In genomic region chr3:145292337-145293134, GRCm38 (mm10) we compare ENCODE assay signal across 8 mouse cellular contexts. TPM values are rescaled to one million over a fixed set of nuclear protein-coding genes. Genes with fewer than 3 reads are reported as not detected.
DNase-seq lines count a peak whose midpoint lies in the region; ATAC-seq lines count a peak whose summit lies in the region.

Gene Col24a1, plus strand, starts transcription at chr3:145292472.

- peaks cover 23% of the 10 kb centered on the region for H3K27me3 ChIP-seq in heart, embryonic 10.5 days (ENCODE audit: insufficient read depth, poor library complexity, severe bottlenecking)
- peaks cover 4% of the 10 kb centered on the region; the same call in 1 of the 2 replicates for H3K27me3 ChIP-seq in midbrain, embryonic 16.5 days (ENCODE audit: control insufficient read depth, insufficient read depth, low read depth, low read length)

- peaks cover 21% of the 10 kb centered on the region for H3K4me1 ChIP-seq in heart, embryonic 10.5 days
- H3K4me1 ChIP-seq in brown adipose tissue, adult 24 weeks (ENCODE audit: control insufficient read depth, insufficient read depth, insufficient read length, low read length): no peaks in the 10 kb centered on the region; the same call in 1 of the 2 replicates
- peaks cover 13% of the 10 kb centered on the region for H3K4me1 ChIP-seq in midbrain, embryonic 16.5 days (ENCODE audit: control insufficient read depth, insufficient read depth, low read length)

- intact Hi-C loops in left cerebral cortex, postnatal 36 days (cut with DNase I): no loop called here

- H3K36me3 ChIP-seq in heart, embryonic 10.5 days: no peaks in the 10 kb centered on the region
- no peaks in the 10 kb centered on the region for H3K36me3 ChIP-seq in midbrain, embryonic 16.5 days (ENCODE audit: control insufficient read depth, insufficient read depth, low read length)

- no peaks in the 10 kb centered on the region for H3K9me3 ChIP-seq in heart, embryonic 10.5 days
- no peaks in the 10 kb centered on the region for H3K9me3 ChIP-seq in midbrain, embryonic 16.5 days (replicated peaks; ENCODE audit: control insufficient read depth, low read length, poor library complexity, severe bottlenecking)

- peak; percentile 75 for DNase-seq in heart, embryonic 10.5 days (ENCODE audit: low spot score)
- no peak for DNase-seq in heart, adult 8-10 months (ENCODE audit: low spot score)
- peak in 1 of 2 experiments; percentile 35 for DNase-seq in gastrocnemius, postnatal 4 days (ENCODE audit: low spot score in 2 of 2)
- DNase-seq in left cerebral cortex, postnatal 36 days (ENCODE audit: low spot score in 2 of 2): peak; percentile 18 to 26
- DNase-seq in adrenal gland, adult 2 months: no peak

- peak within 1 kb of the TSS; percentile 62 for H3K4me3 ChIP-seq in heart, embryonic 10.5 days
- peak within 1 kb of the TSS; percentile 5; the same call in 1 of the 2 replicates for H3K4me3 ChIP-seq in brown adipose tissue, adult 24 weeks (ENCODE audit: insufficient read depth, low read depth, low read length)
- H3K4me3 ChIP-seq in midbrain, embryonic 16.5 days (ENCODE audit: low read depth, low read length): peak within 1 kb of the TSS; percentile 33

- H3K9ac ChIP-seq in midbrain, embryonic 16.5 days (ENCODE audit: low read depth, low read length): peak within 1 kb of the TSS; percentile 55

- H3K4me2 ChIP-seq in midbrain, embryonic 16.5 days (ENCODE audit: low read length): peak within 1 kb of the TSS; percentile 69

- peak within 1 kb of the TSS; percentile 60 for H3K27ac ChIP-seq in heart, embryonic 10.5 days
- H3K27ac ChIP-seq in brown adipose tissue, adult 24 weeks (replicated peaks; ENCODE audit: low read depth, low read length): no peak within 1 kb of the TSS
- H3K27ac ChIP-seq in midbrain, embryonic 16.5 days (ENCODE audit: low read length): no peak within 1 kb of the TSS

- under 1% methylated on average over 22 of the region's 22 CpGs for WGBS in heart, embryonic 10.5 days
- 2% methylated on average over 22 of the region's 22 CpGs for WGBS in midbrain, embryonic 16.5 days

- ATAC-seq in midbrain, embryonic 16.5 days: peak; percentile 57
- no peak for ATAC-seq in CD4-positive, CD25-positive, alpha-beta regulatory T cell, adult 4 months

RNA-seq across cellular contexts. Expression of gene Col24a1, which starts in this region (rescaled TPM):
- polyA plus RNA-seq in heart, embryonic 10.5 days (2016; fragmentation: Nextera tagmentation; extraction: Ambion mirVana): 0.34 and 0.63 TPM in 2 replicates
- under 1 TPM in 2 of 4 experiments, not detected in 2; 0.06 to 0.16 TPM for total RNA-seq in heart, adult 8-10 months (2022)
- polyA plus RNA-seq in brown adipose tissue, adult 24 weeks (2012; ENCODE audit: insufficient read depth, insufficient read length, missing spikeins): not detected in 2 replicates
- total RNA-seq in gastrocnemius, postnatal 4 days (2021): 10 to 100 TPM; 10.5 to 11.2 TPM
- 1 to 10 TPM; 1.9 to 3.6 TPM for total RNA-seq in left cerebral cortex, postnatal 36 days (2021)
- polyA plus RNA-seq in midbrain, embryonic 16.5 days (2015; fragmentation: Nextera tagmentation; extraction: Ambion mirVana): 0.85 and 1.6 TPM in 2 replicates
- not detected for polyA plus RNA-seq in CD4-positive, CD25-positive, alpha-beta regulatory T cell, adult 4 months (2017; shearing (Covaris generic))
- under 1 TPM in 1 of 2 experiments, not detected in 1; 0.07 TPM for total RNA-seq in adrenal gland, adult 2 months (2021)
- 0.02 TPM in 1 of 2 replicates, not detected in the other for polyA plus RNA-seq in adrenal gland, adult 2 months (2012; rRNA removed)

Comparison
In these comparisons a context has a peak if more than half of its experiments do, and no peak if none do; other contexts are left out.
1. Peak in DNase-seq, H3K4me3 ChIP-seq and H3K27ac ChIP-seq in heart, embryonic 10.5 days; RNA of the gene not detected or under 1 TPM.
2. DNase-seq: peak in left cerebral cortex, postnatal 36 days (2 of 2); none in heart, adult 8-10 months (single experiment) and adrenal gland, adult 2 months (single experiment).
3. H3K4me3 ChIP-seq: peak in every context shown above with its lines; median percentile 62 in heart, embryonic 10.5 days; 33 in midbrain, embryonic 16.5 days; 5 in brown adipose tissue, adult 24 weeks.